Mouse (Mus musculus): ENCODE data around the gene Il11.
"Not testable (repeated sequence)": the region's sequence is repeated elsewhere in the genome, so short reads cannot be mapped to it uniquely, and the experiment has no call there.

The Il11 gene

DNA sequence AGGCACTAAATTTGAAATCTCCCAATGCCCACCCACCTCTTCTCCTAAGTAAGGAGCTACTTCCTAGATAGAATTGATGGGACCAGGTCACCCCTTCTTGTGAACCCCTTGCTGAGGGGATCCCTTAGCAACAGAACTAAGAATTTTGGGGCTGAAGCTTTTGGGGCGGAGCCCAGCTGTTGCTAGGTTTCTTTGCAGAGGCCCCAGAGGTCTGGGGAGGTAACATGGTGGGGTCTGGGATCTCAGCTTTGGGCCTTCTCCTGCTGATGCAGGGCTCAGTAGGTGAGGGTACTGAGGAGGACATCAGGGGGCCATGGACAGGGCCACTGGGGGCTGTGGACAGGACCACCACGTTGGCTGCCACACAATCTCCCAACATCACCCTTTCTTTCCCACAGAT, at the start of gene Il11, which contains the start of gene Tmem190:
Gene Il11, minus strand, starts transcription at position 101 of the 400 bp plus-strand sequence.
Gene Tmem190, plus strand, starts transcription at position 179 of the 400 bp plus-strand sequence.
- in situ Hi-C loops (cut with MboI): no loop called here

DNA sequence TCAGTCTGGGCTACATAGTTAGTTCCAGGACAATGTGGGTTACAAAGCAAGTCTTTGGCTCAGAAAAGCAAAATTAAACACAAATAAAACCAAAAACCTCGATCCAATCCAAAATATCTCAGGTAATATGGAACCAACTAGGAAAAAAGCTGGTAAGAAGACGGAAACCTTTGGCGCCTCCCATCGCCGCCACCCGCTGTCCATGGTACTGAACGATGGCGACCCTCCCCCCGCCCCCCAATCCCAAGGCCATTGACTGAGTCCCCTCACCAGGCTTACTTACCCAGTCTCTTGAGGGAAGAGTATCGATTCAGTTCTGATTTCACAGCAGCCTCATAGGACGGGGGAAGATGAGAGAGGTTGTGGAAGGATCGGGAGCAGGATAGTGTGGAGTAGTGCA, 47.8 kb upstream of the Il11 start:
- in situ Hi-C loops (cut with MboI): no loop called here

DNA sequence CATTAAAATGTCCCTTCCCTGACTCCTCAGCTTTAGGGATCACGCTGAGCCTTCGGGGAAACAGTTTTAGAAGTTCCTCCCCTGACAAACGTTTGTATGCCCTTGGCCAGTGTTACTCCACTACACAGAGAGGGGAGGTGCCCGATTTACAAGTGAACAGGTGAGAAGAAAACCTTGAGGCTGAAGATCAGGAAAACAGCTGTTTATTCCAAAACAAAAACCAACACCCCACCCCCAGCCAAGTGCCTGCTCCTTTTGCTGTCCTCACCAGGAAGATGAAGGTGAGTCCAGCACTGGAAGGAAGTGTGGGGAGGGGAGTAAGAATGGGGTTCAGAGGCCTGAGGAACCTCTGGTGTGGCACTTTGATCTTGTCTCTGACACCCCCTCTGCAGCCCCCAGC, 42.7 kb upstream of the Il11 start:
- in situ Hi-C loops (cut with MboI): no loop called here

DNA sequence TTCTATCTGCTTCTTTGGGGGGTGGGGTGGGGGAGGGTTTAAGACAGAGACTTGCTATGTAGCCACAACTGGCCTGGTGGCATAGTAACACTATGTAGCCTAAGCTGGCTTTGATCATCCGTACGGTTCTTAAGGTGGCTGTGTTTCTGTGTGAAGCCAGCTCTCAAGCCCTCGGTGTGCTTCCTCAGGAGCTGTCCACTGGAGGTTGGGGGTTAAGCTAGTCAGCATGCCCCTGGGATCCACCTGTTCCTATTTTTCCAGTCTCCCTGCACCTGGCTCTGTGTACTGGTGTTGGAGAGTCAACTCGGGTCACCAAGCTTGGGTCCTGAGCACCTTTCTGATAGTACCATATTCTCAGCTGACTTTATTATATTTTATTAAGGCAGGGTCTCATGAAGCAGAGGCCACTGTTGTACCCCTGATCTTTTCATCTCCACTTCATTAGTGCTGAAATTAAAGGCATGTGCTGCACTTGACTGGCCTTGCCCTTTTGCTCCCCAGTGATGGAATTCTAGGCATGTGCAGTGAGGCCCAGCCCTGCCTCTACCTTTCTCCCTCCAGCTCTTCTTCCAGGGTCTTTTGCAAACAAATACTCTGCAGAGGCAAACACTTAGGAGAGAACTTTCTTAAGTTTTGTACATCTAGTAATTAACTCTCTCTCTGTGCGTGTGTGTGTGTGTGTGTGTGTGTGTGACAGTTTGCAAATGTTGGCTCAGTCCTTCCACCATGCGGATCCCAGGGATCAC, 39.7 kb upstream of the Il11 start:
- in situ Hi-C loops (cut with MboI): no loop called here

DNA sequence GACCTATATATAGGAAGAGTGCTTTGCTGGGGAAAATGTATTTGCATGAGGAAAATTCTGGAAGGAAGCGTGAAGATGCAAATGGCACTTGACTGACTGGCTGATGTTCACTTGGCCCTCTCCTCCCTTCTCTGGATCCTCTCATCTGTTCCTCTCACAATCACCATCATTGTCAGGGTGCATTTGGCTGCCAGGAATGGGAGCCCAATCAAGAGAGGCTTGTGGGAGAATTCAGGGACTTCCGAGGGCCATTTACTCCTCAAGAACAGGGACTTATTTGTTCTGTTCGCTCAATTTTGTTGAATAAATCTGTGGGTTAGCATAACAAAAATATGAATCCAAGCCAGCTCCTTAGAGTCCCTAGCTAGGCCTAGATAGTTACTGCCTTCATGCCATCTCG, 39.0 kb upstream of the Il11 start:
- in situ Hi-C loops (cut with MboI): no loop called here

DNA sequence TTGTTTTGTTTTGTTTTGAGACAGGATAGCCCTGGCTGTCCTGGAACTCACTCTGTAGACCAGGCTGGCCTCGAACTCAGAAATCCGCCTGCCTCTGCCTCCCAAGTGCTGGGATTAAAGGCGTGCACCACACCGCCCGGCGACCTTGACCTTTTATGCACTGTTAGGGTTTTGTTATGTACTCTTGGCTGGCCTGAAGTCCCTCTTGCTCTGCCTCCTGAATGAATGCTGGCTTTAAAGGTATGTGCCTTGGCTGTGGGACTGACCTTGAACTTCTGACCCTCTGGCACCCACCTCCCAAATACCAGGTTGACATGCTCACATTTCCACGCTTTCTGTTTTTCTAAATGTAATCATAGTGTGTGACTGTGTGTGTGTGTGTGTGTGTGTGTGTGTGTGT, 38.3 kb upstream of the Il11 start:
- in situ Hi-C loops (cut with MboI): not testable (repeated sequence)

DNA sequence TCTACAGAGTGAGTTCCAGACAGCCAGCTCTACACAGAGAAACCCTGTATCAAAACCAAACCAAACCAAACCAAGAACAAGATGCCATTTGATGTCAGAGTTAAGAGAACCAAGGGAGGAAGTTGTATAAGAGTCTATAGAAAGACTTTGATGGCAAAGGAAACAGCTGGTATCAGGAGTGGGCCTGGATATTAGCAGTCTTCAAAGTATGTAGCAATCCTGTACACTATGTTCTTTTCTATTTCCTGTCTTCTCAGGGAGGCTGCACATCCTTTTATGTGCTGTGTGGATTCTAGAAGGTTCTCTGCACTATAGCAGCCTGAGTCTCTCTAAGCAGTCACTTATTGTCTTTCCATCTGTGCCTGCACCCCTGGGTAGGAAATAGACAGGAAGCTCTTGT, 33.9 kb upstream of the Il11 start:
- in situ Hi-C loops (cut with MboI): no loop called here

DNA sequence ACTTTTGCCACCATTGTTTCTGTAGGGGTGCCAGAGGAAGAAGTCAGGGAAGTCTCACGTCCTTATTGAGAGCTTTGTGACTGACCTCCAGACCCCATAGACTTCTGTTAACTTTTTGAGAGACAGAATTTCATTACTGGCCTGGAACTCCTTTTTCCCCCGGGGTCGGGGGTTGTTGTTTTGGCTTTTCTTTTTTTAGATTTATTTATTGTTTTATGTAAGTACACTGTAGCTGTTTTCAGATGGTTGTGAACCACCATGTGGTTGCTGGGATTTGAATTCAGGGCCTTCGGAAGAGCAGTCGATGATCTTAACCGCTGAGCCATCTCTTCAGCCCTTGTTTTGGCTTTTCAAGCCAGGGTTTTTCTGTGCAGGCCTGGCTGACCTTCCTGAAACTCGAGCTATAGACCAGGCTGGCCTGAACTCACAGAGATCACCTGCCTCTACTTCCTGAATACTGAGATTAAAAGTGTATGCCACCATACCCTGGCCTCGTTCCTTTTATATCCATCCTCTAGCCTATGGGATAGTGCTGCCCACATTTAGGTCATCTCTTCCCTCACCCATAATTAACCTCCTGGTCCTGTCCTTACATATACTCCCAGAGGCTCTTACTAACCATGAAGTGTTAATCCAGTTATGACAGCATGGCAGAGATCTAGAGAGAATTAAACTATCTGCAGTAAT, 30.6 kb upstream of the Il11 start:
- in situ Hi-C loops (cut with MboI): no loop called here

DNA sequence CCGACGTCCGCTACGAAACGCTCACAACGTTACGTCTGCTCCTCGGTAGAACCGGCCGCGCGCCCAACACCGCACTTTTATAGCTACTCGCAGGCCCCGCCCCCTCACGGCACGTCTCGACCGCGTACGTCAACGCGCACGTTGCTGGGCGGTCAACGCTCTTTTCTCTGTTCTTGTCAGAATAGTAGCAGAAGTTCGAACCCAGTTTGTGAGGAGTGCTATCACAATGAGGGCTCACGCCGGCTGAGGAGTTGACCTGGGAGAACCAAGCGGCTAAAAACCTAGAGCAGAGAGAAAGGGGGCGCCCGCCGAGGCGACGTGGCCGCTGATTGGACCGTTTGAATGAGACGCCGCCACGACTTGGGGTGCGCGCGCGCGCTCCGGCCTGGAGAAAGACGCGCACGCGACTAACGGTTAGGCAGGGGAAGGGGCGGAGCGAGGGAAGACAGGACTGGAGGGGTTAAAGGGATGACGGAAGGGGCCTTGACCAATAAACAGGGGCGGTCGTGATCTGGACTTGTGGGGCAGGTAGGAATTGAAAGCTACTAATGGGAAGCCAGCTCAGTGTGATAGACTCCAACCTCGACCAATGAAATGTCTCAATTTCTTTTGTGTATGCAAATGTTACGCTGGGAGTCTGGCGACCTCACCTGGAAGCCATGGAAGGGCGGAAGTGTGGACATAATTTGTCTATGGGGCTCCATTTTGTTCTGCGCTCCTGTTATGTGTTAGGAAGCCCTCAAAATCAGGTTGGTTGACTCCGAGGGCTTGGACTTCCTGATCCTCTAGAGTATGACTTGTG, 29.8 kb upstream of the Il11 start, which contains the start of gene Ube2s:
Gene Ube2s, minus strand, starts transcription at position 288 of the 802 bp plus-strand sequence.
- in situ Hi-C loops (cut with MboI): no loop called here

DNA sequence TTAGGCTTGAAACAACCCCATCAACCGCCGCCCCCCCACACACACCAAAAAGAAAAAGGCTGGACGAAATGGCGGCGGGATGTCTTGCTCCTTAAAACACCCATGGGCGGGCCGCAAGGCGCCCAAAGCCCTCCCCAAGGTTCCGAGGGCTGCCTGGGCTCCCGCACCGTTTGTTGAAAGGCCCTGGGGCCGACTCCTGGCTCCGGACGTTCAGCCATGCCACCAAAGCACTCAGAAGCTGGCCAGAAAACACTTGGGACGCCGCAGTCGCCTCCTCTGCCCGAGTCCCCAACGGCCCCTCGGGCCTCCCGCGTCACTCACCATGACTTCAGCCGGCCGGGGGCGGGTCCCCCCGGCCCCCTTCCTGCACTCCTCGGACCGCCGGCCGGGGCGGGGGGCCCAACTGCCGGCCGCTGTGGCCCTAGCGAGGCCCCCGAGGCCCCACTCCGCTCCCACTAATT, 29.2 kb upstream of the Il11 start:
- in situ Hi-C loops (cut with MboI): no loop called here

DNA sequence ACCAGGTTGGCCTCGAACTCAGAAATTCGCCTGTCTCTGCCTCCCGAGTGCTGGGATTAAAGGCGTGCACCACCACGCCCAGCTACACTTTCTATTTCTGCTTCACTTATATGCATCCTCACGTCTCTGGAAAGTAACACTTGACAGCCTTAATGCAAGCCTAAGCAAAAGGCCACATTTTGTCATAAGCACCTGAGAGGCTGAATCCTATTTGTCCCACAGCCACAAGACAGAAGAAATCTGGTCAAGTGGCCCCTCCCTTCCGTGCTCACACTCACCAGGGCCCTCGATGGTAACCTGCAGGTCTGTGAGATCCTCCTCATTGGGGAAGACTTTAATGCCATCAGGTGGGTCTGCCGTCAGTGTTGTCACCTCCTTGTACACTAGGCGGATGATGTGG, 28.5 kb upstream of the Il11 start:
- in situ Hi-C loops (cut with MboI): not testable (repeated sequence)

DNA sequence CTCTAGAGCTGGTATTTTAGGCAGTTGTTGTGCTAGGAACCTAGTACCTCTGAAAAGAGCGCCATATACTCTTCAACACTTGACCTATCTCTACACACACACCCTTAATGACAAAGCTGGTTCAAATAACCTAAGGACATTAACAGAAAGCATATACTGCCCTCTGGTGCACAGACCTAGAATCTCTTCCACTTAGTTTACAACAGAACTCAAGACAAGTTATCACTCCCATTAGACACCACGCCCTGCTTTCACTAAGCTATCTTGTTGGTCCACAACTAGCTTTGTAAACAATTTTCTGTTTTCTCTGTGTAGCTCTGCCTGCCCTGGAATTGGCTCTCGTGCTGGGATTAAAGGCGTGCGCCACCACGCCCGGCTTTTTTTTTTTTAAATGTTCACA, 24.1 kb upstream of the Il11 start:
- in situ Hi-C loops (cut with MboI): no loop called here

DNA sequence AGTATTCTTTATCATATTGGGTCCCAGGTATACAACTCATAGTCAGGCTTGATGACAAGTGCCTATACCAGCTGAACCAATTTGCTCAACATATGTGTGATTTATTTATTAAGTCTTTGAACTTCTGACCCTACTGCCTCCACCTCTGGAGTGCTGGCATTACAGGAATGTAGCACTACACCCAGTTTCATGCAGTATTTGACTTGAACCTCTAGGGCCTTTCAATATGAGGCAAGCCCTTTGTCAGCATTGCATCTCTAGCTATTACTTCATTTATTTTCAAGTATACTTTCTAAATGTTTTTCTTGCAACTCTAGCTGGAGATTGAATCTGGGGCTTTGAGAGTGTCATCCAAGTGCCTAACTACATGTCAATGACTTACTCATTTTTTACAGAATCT, 19.6 kb upstream of the Il11 start:
- in situ Hi-C loops (cut with MboI): no loop called here

DNA sequence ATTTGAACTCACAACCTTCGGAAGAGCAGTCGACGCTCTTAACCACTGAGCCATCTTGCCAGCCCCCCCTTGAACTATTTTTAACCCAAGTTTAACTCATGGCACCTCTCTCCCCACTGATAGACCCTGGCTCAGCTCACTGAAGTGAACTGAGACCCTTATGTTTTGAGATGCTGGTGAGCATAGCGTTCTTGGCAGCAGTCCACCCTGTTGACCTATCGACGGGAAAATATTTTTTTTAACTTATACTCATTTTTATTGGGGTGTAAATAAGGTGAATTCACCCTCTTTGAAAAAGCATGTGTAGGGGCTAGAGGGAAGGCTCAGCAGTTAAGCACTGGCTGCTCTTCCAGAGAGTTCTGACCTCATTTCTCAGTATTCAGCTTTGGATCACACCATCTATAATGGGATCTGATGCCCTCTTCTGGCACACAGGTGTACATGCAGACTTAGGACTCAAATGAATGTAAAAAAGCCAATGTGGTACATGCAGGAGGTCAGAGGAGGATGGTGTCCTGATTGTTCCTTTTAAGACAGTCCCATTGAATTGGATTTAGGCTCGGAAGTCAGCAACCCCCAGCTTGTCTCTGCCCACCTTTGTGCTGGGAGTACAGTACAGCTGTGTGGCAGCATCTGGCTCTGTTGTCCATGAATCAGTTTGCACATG, 13.2 kb upstream of the Il11 start:
- in situ Hi-C loops (cut with MboI): loop anchor here (10.0 kb wide), 1 partner anchor 171 kb away; no protein-coding TSS in a partner anchor

DNA sequence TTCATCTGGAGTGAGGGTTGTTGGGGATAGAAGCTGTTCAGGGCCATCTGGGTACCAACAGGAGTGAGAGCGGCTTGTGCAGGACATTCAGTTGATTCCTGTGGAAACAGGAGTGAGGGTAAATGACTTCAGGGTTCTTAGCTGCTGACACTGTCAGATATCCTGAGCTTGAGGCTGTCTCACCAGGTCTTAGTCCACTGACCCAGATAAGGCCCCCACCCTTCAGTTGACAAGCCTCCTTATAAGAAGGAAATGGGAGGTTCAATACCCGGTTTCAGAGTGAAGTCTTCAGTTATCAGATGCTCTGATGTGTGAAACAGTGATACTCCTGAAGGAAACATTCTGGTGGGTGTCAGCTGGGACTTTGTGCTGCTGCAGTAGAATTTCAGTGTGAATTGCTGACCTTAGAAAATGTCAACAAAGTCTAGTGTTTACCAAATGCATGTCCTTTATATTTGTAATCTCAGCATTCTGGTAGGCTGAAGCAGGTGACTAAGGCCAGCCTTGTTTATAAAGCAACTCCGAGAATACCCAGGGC, 12.0 kb upstream of the Il11 start:
- in situ Hi-C loops (cut with MboI): loop anchor here (10.0 kb wide), 1 partner anchor 170 kb away; no protein-coding TSS in a partner anchor

DNA sequence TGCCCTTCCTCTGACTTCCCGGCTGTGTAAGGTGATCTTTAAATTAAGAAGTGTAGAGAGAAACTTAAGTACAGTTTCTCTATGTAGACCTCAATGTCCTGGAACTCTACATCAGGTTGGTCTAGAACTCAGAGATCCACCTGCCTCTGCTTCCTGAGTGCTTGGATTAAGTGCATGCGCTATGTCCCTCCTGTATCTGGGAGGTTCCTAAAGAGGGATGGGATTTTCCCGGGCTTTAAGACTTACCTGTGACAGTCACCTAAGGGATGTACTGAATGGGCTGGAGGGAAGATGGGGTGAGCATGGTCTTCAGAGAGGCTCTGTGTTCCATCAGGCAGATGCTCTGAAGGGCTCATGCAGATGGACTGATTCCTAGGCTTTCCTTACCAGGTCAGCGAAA, 11.0 kb upstream of the Il11 start:
- in situ Hi-C loops (cut with MboI): loop anchor here (10.0 kb wide), 1 partner anchor 169 kb away; no protein-coding TSS in a partner anchor

DNA sequence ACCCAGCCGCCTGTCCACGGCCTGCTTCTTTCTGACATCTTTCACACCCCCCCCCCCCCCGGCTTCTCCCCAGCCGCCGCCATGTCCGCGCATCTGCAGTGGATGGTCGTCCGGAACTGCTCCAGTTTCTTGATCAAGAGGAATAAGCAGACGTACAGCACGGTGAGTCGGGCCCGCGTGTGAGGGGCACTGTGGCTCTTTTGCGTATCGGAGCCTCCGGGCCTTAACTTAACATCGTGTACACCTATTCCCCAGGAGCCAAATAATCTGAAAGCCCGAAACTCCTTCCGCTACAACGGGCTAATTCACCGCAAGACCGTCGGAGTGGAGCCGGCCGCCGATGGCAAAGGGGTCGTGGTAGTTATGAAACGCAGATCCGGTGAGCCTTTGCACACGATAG, 10.6 kb upstream of the Il11 start:
- in situ Hi-C loops (cut with MboI): loop anchor here (10.0 kb wide), 1 partner anchor 168 kb away; no protein-coding TSS in a partner anchor

DNA sequence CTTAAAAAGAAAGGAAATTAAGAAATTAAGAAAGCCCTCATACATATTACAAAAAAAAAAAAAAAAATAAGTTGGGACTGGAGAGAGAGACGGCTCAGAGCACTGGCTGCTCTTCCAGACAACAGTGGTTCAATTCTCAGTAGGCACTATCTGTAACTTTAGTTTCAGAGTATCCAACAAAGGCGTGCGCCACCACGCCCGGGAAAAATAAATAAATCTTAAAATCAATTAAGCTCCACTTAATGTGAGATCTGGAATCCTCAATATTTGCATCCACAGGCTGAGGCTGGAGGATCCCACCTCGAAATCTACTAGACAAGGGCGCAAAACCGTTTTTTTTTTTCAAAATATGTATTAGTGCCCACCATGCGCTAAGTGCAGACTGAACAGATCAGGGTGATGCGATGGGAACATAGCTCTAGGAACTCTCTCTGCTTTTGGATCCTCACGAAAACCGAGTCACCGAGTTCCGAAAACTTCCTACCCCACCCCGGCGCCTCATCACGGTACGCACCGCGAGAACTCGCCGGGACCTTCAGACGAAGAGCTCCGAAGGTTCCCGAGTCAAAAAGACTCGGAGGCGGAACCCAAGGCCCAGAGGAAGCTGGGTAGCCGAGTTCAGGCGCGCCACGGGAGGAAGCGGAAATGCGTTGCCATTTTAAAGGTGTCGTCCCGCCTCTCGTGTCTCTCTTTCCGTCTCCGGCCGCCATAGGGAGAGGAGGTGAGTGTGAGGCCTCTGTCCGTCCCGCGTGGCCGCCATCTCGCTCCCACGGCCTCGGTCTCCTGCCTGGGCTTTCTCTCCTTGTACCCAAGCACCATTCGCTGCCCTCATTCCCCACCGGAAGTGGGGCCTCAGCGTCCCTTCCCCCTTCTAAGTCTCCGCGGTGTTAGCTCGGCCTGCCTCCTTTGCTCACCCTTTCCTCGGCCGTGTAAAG, 9.9 kb upstream of the Il11 start, which contains the start of gene Rpl28:
Gene Rpl28, plus strand, starts transcription at position 597 of the 935 bp plus-strand sequence.
- in situ Hi-C loops (cut with MboI): loop anchor here (10.0 kb wide), 1 partner anchor 168 kb away; no protein-coding TSS in a partner anchor

DNA sequence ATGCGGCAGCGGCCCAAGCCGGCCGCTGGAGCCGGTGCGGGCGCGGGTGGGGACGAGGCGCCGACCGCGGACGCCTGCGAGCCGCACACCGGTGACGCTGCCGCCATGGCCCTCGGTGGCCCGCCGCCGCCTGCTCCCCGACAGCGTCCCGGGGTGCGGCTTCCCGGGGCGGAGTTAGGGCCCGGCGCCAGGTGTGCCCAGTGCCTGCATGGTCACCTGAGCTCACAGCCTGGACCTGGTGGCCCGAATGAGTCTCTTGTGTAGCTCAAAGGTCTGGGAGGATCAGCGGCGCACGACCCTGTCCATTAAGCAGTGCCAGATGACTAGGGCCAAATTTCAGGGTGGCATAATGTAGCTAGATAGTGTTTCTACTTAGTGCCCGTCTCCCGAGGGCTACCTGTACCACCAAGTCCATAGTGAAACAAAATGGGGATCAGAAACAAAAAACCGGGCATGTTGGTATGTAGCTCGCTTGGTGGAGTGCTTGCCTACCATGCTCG, 6.8 kb upstream of the Il11 start, which contains the start of gene Tmem238:
Gene Tmem238, minus strand, starts transcription at position 221 of the 500 bp plus-strand sequence.
- in situ Hi-C loops (cut with MboI): no loop called here
